Mouse (Mus musculus) cerebellum, postnatal 10 days (tissue): ENCODE measurements around the gene Olfr324.

Source experiments
- DNase-seq, 2 experiments: peaks; one replicate each; pipeline ENCODE4 v3.0.0; 2021; ENCODE audit warnings: mixed read lengths in 2 of 2

Gene Olfr324

DNA sequence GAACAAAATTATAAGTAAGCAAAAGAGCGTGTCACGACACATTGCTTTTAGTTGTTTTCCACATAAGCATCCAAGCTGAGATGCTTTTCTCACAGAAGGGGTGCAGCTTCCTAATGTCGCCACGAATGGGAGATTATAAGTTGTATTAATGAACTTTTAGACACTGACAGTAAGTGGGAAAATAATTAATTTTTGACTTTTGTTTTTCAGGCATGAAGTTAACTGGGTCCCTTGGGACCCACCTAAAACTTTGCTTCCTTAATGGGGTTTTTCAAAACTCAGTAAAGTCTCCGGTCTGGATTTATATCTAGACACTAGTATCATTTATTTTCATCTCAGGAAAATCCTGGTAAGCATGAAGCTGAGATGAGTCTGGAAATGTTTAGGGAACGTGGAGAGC, at the start of gene Olfr324:
Olfr324 (plus strand) TSS at position 301 of the 400 bp plus-strand sequence.
- no peak for DNase-seq

DNA sequence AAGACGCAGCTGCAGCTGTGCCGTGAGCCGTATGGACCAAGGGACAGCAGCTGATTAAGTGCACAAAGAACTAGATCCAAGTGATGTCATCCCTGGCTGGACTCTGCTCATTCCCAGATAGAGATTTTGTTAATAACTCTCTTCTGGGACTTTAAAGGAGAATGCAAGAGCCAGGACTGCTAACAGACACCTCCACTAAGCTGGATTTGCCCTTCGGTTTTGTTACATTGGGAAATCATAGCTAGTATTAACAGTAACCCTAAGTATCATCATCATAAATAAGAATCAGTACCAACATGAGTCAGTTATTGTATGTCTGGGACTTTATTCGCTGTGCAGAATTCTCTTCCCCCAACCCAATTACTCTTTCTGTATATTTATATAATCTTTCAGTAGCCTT, 48.6 kb upstream of the Olfr324 start, which contains the start of gene Olfr329-ps:
Olfr329-ps (minus strand) TSS at position 101 of the 400 bp plus-strand sequence.
- no peak for DNase-seq

- peak; percentile 5 to 7 for DNase-seq
Observed at GRCm38 (mm10) chr11:58555536-58555935, 39.4 kb upstream of the Olfr324 start, which contains the start of gene Olfr328. TSS of gene Olfr328 (minus strand) at chr11:58555636.

DNA sequence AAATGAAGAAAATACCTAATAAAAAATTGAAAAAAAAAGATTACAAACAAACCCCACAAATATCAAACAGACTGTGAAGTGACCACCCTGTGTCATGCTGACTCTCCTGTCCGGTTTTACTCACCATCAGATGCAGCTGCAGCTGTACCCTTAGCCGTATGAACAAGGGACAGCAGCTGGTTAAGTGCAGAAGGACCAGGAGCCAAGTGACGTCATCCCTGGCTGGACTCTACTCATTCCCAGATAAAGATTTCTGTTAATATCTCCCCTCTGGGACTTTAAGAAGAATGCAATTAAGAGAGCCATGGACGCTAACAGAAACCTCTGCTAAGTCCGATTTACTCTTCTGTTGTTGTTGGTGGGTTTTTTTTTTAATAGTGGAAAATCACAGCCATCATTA, 24.5 kb upstream of the Olfr324 start, which contains the start of gene Olfr224:
Olfr224 (minus strand) TSS at position 149 of the 400 bp plus-strand sequence.
- DNase-seq = no peak

GRCm38 (mm10) chr11:58577430-58577829, 17.5 kb upstream of the Olfr324 start, which contains the start of gene Olfr325:
TSS of gene Olfr325 (plus strand) at chr11:58577730.
- DNase-seq = no peak

DNA sequence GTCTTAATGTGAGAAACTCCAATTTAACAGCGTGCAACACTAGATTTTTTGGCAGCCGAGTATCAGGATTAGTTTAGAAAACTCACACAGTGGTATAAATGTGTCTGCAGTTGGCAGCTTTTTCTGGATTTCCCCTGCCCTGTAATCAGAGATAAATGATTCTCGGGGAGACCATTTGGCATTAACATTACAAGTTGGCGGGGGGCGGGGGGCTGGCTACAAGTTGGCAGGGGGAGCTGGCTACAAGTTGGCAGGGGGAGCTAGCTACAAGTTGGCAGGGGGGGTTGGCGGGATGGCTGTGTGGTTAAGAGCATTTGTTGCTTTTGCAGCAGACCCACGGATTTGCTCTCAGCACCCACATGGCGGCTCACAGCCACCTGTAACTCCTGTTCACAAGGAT, 16.3 kb upstream of the Olfr324 start:
- DNase-seq = peak; percentile 20 to 66

- peak; percentile 73 to 78 for DNase-seq
Observed at GRCm38 (mm10) chr11:58587898-58588348, 7.0 kb upstream of the Olfr324 start.

- no peak for DNase-seq
Observed at GRCm38 (mm10) chr11:58588620-58589250, 6.2 kb upstream of the Olfr324 start.

GRCm38 (mm10) chr11:58597837-58598236, 2.9 kb downstream of the Olfr324 start:
- no peak for DNase-seq

DNA sequence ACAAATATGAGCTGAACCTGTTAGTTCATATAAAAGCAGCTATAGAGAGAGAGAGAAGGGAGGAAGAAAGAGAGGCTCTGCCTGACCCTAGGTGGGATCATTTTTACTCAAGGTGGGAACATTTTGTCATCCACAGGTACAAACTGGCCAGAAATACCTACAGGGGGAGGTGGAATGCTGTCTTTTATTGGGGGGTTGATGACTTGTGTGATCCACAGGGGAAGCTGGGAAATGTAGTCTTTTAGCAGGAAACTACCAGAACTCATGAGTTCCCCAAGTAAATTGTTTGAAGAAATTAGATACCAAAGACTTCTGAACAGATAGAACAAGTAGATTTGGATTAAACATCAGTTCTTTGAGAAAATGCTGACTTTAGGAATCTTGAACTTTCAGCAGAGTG, 7.1 kb downstream of the Olfr324 start:
- DNase-seq = no peak

- no peak for DNase-seq
Observed at GRCm38 (mm10) chr11:58602800-58603560, 8.1 kb downstream of the Olfr324 start.

- DNase-seq = no peak
Observed at GRCm38 (mm10) chr11:58604688-58605087, 9.8 kb downstream of the Olfr324 start.

- DNase-seq = no peak
Observed at GRCm38 (mm10) chr11:58605228-58605627, 10.3 kb downstream of the Olfr324 start.

- no peak for DNase-seq
Observed at GRCm38 (mm10) chr11:58606177-58606919, 11.4 kb downstream of the Olfr324 start.

- no peak for DNase-seq
Observed at GRCm38 (mm10) chr11:58607030-58607429, 12.1 kb downstream of the Olfr324 start.

DNA sequence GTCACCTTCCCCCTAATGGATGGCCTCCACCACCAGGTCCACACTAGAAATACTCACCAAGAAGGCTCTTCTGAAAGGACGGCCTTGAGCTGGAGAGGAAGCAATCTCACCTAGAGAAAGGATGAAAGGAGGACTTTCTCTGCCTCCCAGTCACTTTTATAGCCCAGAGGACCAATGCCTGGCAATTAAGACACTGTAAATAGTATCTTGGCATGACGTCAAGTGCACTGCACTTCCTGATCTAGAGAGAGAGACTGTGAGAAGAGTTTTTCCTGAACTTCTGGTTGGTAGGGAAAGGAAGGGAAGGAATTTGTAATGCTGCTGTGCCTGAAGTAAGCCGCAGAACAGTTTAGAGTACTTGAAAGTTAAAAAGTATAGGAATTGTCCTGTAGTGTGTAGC, 18.4 kb downstream of the Olfr324 start:
- DNase-seq = no peak

DNA sequence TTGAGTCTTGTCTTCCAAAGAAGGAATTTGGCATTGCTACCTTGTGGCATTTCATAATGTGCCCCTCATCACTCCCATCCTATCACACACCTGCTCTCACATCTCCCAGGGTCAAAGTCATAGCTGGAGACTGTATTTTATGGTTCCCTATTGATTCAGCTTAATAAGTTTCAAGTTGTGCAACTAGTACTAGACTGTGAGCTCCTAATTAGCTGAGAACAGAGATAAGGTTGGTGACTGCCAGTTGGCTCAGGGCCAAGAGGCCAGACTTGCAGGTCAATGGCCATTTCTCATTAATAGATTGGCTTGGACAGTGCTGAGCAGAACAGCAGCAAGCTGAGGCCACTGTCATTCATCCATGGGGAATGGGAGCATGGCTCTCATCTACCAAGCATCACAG, 19.6 kb downstream of the Olfr324 start:
- DNase-seq = peak; percentile 49 to 57

GRCm38 (mm10) chr11:58615975-58616374, 21.1 kb downstream of the Olfr324 start, which contains the start of gene 2210407C18Rik:
TSS of gene 2210407C18Rik (minus strand) at chr11:58616075.
- DNase-seq = no peak

DNA sequence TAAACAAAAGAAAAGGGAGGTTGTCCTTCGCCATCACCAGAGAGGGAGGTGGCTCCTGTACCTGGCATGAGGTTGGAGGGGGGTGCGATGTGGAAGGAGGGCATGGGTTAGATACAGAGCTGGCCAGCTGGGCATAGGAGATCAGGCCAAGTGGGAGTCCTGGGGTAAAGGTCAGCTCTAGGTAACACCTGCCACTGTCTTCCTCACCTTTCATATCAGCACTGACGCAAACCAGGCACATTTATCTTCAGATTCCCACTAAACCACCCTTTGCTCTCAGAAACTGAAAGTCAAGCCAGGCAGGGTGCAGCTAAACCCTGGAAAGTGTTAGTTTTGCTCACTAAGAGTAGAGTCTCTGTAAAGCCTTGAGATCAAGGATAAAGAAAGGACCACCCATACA, 23.5 kb downstream of the Olfr324 start:
- DNase-seq = no peak

DNA sequence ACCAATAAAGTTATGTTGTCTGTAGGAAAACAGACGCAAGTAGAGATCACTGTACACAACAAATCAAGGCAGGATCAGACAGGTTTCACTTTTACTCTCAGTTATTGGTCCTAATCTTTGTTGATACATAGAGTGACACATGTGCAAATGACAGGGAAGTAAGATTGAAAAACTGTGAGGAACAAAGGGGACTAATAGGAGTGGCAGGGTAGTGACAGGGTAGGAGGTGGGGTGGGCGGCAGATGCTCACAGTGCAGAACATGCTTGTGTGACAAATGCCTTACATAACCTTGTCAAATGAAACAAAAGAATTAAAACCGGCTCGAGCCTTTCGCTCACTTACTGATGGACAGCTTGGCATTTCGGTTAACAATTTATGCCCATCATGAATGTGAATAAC, 23.9 kb downstream of the Olfr324 start:
- no peak for DNase-seq

DNA sequence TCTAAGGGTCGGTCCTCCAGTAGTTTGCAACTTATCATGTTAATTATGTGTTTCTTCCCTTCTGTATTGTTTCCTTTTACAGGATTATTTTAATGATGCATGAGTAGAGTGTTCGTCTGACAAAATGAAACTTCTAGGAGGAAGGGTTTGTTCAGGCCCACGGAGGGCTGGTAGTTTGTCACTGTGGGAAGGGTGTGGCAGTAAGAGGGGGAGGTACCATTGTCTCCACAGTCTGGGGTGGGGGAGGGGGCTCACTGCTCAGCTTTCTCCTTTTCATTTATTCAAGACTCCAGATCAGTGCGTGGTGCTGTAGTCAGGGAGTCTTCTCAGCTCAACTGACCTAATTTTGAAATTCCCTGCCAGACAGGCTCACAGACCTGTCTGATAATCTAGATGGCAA, 31.2 kb downstream of the Olfr324 start:
- DNase-seq = no peak

- no peak for DNase-seq
Observed at GRCm38 (mm10) chr11:58630401-58630800, 35.5 kb downstream of the Olfr324 start, which contains the start of gene Olfr323. TSS of gene Olfr323 (minus strand) at chr11:58630501.

DNA sequence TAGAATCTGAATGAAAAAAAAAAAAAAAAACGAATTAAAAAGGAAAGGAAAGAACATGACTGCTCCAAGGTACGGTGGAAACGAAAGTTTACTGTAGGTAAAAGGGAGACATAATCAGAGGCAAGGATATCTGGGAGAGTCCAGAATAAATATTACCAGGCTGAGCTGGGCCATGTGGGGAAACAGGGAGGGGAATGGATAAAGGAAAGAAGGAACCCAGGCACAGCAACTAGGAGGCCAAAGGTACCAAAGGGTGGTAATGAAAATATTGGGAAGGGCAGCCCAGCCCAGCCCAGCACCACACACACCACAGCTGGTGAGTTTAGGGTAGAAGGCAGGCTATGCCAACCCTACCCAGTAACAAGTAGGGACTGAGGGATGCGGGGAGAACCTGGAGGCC, 40.0 kb downstream of the Olfr324 start:
- DNase-seq = no peak
